Mouse (Mus musculus) left cerebral cortex, postnatal 25 days (tissue): ENCODE results near the gene Dcbld1. TPM values are rescaled to one million over a fixed set of nuclear protein-coding genes. Genes with fewer than 3 reads are reported as not detected.

Experiments used
- total RNA-seq, 2 experiments: library from RNA; stranded (reverse); gene quantifications; 2 replicates each; pipeline ENCODE4 v1.2.3; 2021

The Dcbld1 gene
- total RNA-seq, 2 experiments from 2014 or later, result 5.5 to 6.5 TPM

Other genes starting within 250 kb of the Dcbld1 start
- gene Vgll2, start 211.1 kb upstream of the Dcbld1 start, total RNA-seq, result not detected
- not detected for gene Ros1, start 38.4 kb upstream of the Dcbld1 start, total RNA-seq
- not detected for gene Gm26741, start 125.1 kb downstream of the Dcbld1 start, total RNA-seq
- 10 to 100 TPM; 47.1 to 49.4 TPM for gene Gopc, start 148.5 kb downstream of the Dcbld1 start, total RNA-seq
- not detected for gene Nepn, start 155.4 kb downstream of the Dcbld1 start, total RNA-seq
- gene Nus1, start 183.9 kb downstream of the Dcbld1 start, total RNA-seq, result 10 to 100 TPM; 64.6 to 65.6 TPM